Mouse (Mus musculus) heart, postnatal 36 days (tissue): Measurements from ENCODE around the gene Nod2. TPM values are rescaled to one million over a fixed set of nuclear protein-coding genes. Genes with fewer than 3 reads are reported as not detected.
"Not testable (repeated sequence)": the region's sequence is repeated elsewhere in the genome, so short reads cannot be mapped to it uniquely, and the experiment has no call there.

Experiments used
- DNase-seq, 2 experiments: peaks; one replicate each; pipeline ENCODE4 v3.0.0; 2021 to 2022
- intact Hi-C: fragments of 180-260 bp; cut with DNase I; formaldehyde crosslinking; loops from one replicate; pipeline ENCODE4 v1.15.1; 2025
- total RNA-seq, 2 experiments: library from RNA; stranded (reverse); gene quantifications; 2 replicates each; pipeline ENCODE4 v1.2.3; 2021

Nod2 gene
- total RNA-seq, 2 experiments from 2014 or later, result 1.1 to 1.4 TPM

DNA sequence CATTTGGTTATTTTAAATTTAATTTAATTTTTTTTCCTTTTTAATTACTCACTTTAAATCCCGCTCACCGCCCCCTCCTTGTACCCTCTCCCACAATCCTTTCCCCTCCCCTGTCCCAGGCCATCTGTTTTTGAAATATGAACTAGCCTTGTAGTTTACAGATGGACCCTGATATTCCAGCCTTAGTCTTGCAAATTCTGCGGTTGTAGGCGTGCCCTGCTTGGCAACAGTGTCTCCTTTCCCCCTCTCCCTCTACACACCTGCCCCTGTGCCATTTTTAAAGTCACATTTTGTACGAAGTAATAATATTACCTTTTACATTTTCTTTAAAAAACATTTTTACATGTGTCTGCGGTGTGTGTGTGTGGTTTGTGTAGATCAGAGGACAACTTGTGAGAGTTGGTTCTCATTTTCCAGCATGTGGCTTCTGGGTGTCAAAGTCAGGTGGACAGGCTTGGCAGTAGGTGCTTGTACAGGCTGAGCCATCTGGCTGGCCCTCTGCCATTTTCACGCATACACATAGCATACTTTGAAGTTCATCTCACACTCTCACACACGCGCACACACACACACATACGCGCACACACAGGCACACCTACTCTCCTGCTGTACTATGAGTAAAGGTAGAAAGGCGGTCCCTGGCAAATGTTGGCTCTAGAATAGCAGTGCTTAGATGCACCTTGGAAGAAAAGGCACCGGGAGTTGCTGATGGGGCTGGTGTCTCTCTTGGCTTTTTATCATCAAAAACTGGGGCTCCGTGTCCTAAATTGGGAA, 18.9 kb upstream of the Nod2 start:
- DNase-seq, result no peak
- intact Hi-C loops, result loop anchor here (5.0 kb wide), 1 partner anchor 431 kb away; the partner anchor contains the start of gene Tent4b

DNA sequence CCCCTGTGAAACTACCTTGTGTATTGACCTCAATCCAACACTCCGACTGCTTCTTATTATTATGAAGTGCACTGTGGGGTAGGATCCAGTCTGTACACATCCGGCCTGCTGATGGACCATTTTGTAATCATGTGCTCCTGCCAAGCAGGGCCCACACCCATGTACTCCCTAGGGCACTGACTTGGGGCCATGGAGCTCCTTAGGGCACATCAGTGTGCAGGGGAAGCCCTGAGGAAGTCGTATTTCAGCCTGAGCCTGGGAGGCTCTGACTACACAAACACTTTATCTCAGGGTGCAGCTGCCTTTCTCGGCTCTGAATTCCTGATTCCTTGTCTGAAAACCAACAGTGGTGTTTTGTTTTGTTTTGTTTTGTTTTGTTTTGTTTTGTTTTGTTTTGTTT, 16.9 kb upstream of the Nod2 start:
- intact Hi-C loops, result no loop called here
- no peak for DNase-seq

- DNase-seq, result no peak
These were observed 16.0 kb upstream of the Nod2 start for GRCm38 (mm10) chr8:88631081-88631480.

GRCm38 (mm10) chr8:88633343-88633765, 13.8 kb upstream of the Nod2 start:
- intact Hi-C loops, result loop anchor here (2.0 kb wide), 1 partner anchor 67 kb away; no protein-coding TSS in a partner anchor
- DNase-seq, result peak in 1 of 2 experiments; percentile 38

More at GRCm38 (mm10) chr8:88631081-88631480, 16.0 kb upstream of the Nod2 start:
- intact Hi-C loops, result no loop called here

DNA sequence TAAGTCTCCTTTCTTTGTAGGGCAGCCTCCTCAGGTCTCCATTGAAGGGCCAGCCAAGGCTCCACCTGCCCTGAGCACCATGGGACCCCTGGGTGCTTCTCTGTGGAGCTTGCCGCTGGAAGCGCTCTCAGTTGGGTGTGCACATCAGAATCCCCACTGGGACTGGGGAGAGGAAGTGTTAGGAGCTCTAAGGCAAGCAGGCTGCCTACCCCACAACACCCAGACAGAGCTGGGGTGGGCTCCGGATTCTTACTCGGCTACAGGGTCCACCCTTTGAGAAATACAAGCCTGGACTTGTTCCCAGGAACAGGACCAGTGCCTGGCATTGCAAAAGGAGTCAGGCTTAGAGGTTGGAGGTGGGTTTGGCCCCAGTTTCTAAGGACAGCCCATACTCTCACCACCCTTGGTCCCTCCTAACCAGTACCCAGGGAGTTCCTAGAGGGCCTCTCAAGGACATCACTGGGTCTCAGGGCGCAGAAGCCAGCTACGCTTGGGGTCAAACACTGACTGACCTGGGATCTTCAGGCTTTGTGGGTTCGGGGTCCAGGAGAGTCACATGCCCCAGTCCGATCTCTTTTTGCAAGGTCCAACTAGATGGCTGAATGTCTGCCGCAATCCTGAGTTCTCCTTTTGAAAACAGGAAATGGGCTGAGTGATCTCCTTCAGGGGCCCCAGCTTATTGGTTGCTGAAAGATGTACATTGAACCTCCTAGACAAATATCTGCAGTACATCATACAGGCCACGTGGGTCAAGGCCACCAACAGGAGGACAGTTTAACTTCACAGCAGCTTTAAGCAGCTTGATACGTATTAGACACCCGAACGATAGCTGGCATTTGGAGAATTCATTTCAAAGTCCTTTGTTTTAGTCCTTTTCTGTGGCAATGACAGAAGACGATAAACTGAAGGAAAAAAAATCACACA, 11.4 kb upstream of the Nod2 start, which contains the start of gene Snx20:
Gene Snx20, minus strand, starts transcription at position 655 of the 924 bp plus-strand sequence.
- intact Hi-C loops, result no loop called here
- DNase-seq, result peak in 1 of 2 experiments; percentile 37

DNA sequence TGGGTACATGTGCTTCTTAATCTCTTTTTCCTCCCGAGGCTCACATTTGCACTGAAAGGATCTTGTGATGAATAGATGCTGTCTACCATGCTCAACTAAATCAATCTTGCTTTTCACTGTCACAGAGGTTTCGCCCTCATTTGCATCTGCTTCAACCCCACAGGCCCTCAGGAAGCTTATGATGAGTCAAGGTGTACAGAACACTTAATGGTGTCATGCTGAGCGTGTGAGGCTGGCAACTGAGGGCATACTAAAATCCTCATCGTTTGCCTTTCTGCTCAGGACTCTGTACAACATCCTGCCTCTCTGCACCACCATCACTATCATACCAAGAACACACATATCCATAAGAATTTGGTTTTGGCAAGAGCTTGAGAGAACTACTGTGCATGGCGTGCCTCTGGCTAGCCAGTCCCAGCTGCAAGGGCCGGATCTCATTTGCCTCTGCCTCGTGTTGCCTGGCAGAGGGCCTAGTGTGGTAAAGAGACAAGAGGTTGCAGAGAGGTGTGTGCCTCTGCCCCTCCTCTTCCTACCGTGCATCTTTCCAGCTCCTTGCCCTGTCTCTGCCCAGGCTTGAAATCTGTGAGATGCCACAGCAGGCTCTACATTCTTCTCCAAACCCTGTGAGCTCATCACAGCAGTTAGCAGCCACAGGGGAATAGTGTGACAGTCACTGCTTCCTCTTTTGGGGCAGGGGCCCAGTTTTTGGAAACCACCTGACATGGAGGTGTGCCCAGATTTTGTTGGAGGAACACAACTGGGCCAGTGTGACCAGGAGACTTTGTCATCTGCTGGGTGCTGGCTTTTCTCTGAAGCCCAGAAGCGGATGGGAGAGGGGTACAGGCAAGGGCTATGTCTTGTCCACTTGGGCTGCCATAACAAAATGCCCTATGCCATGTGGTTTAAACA, 9.8 kb upstream of the Nod2 start:
- no peak for DNase-seq
- intact Hi-C loops, result no loop called here

- intact Hi-C loops, result no loop called here
- no peak for DNase-seq
These were observed 8.2 kb upstream of the Nod2 start for GRCm38 (mm10) chr8:88638908-88639307.

DNA sequence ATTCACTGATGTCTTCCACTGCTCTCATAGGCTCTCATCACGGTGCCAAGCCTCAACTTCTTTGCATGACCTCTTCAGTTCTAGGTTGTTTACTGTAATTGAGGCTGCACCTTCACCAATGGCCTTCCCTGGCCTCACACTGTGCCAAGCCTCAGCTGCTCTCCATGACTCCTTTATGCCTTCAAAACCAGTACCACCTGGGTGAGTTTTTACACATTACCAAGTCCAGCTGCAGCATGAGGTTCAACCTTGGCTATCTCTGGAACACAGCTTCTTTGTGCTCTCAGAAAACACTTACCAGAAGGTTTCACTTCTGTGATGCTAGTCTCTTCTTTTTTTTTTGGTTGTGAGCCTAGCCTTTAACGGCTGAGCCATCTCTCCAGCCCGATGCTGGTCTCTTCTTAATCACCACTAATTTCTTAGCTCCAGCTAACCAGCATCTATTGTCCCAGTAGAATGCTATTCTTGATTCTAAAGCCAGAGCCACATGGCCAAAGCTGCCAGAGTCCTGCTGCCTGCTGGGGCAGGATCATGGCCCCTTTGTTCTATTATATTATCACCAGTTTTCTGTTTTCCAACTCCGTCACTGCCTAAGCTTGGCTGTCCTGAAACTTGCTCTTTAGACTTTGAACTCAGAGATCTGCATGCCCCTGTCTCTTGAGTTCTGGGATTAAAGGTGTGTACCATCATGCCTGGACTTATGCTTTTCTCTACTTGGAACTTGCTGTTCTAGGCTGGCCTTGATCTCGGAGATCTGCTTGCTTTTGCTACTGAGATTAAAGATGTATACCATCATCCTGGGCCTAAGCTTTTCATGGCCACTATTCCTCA, 4.2 kb upstream of the Nod2 start:
- intact Hi-C loops, result no loop called here
- no peak for DNase-seq

DNA sequence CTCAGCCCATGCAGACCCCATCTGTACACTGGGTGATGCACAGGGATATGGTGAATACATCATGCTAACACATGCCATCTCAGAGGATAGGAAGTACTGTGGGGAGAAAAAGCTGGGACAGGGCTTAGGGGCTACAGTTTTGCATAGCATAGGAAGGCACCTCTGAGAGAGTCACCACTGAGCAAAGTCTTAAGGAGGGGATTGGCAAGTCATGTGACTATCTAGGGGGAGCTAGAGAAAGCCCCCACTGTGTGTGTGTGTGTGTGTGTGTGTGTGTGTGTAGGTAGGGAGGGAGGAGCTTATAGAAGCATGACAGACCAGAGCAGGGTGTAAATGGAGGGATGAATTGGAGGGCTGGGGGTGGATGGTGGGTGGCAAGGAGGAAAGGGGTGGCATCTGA, 1.2 kb downstream of the Nod2 start:
- intact Hi-C loops, result no loop called here

DNA sequence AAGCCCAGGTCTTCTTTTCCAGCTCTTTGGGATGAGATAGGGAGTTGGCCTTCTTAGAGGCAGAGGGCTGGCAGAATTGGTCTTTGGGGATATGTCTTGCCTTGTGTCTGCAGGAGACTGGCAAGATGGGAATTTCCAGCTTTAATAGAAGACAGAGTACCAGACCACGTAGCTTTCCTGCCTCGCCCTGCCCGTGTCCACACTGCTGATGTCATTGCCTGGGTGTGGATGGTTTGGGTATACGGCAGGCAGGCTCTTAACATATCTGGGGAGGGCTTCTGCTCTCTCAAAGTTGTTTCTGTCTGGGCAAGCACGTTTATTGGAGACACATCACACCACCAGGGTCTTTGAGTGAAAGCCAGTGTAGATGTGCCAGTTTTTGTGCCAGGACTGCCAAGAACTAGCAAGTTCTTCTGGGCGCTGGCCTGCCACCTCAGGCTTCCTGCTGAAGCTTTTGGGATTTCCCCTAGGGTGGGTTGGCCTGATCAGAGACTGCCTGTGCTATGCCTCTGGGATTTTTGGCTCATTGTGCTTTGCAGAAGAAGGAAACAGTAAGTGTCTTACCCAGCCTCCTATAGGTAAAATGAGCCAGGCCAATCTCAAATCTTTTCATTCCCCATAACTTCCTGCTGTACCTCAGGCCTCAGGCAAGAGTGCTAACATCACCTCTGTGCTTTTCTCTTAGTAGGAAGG, 3.0 kb downstream of the Nod2 start:
- intact Hi-C loops, result no loop called here
- DNase-seq, result no peak

More for the DNA sequence above, 1.2 kb downstream of the Nod2 start:
- no peak for DNase-seq

- intact Hi-C loops, DNase-seq: not testable (repeated sequence)
These were observed 4.0 kb downstream of the Nod2 start for GRCm38 (mm10) chr8:88651122-88651521.

DNA sequence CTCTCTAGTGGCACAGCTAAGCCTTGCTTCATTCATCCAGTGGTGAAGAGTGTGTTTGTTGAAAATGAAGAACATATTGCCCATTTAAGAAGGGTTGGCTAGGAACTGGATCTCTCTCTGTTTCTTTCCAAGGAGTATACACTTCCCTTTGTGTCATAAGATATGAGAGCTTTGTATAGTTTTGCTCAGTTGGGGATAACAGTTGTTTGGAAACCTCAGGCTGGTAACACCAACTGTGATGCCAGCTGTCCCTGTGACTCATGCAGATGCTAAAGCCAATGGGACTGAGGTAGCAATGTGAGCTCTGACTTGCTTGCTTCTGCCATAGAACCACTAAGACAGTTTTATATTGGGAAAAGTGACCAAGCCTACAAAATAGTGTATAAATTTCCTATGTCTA, 8.2 kb downstream of the Nod2 start:
- intact Hi-C loops, result no loop called here
- no peak for DNase-seq

GRCm38 (mm10) chr8:88659873-88660272, 12.8 kb downstream of the Nod2 start:
- intact Hi-C loops, result no loop called here
- DNase-seq, result no peak

DNA sequence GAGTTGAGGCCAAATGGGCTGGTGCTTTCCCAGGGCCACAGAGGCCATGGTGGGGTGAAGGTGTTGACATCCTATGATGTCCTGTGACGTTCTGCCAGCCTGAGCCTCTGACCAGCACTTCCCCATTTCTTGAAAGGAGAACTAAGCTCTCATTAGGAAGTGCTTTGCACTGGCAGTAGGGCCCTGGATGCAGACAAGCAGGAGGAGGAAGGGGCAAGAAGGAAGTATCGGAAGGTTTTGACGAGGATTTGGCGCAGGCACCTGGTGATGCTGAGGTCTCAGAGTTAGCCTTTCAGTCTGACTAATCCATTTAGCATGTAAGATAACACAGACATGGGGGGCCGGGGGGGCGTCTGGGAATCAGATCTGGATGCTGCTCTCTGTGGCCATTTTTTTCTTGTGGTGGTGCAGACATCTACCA, 15.3 kb downstream of the Nod2 start:
- intact Hi-C loops, result no loop called here

GRCm38 (mm10) chr8:88664121-88664520, 17.0 kb downstream of the Nod2 start:
- DNase-seq, result no peak
- intact Hi-C loops, result no loop called here

More for the DNA sequence above, 15.3 kb downstream of the Nod2 start:
- no peak for DNase-seq

GRCm38 (mm10) chr8:88664947-88665346, 17.8 kb downstream of the Nod2 start:
- no peak for DNase-seq
- intact Hi-C loops, result no loop called here

DNA sequence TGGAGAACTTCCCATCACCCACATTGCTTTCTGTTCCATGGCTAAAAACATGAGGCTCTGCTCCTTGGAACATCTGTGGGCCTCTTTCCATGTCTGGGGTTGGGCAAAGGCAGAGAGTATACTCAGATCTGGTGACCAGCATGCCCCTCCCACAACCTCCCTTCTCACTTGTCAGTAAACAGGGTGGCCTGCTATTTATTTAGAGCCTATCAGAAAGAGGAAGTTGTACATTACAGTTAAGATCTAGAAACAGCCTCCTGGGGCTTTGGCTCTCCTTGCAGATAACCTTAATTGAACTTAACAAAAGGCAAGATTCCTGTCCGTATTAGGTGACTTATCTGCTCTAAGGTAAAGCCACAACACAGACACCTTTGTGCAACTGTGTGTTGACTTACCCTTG, 19.3 kb downstream of the Nod2 start:
- no peak for DNase-seq
- intact Hi-C loops, result no loop called here

DNA sequence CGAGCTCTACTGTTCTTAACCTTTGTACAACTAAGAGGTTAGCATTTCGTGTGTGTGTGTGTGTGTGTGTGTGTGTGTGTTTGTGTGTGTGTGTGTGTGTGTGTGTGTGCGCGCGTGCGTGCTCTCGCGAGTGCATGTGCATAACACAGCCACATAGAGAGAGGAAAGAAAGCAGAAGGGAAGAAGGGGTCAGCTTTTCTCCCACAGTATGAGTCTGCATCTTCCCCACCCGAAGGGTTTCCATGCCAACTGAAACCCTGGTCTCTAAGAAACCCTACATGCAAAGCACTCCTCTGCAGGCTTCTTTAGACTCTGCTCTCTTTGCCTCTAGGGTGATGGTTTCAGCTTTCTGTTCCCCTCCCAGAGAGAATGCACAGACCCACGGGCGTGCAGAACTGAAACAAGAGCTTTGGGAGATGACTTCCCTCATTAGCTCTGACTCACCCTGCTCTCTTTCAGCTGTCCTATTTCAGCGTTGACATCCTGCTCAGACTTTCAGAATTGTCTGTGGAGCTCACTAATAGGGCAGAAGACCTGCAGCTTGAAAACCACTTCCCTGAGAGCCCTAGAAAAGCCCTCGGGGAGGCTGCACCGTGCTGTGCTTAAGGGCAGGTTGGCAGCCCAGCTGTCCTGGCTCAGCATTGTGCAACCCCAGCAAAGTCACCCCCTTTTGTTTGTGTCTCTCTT, 21.4 kb downstream of the Nod2 start:
- DNase-seq, result no peak
- intact Hi-C loops, result no loop called here
